Mouse (Mus musculus): ENCODE measurements at regions not wholly inside any gene's neighbourhood (a gene's known extent, or its start where the extent isn't known, plus 50 kb on each side); places are given as distances from the start of the nearest gene placed in this dataset.

GRCm38 (mm10) chr1:73365842-73366241, 350.1 kb upstream of the Tnp1 start:
- WGBS, result 35% methylated on average over 4 of the region's 4 CpGs
- no peak for ATAC-seq
- H3K4me3 ChIP-seq (ENCODE audit: low read depth, low read length), result no peak overlapping the region
- H3K36me3 ChIP-seq (ENCODE audit: control insufficient read depth, insufficient read depth, low read length), result no peaks in the 10 kb centered on the region
- H3K27ac ChIP-seq (ENCODE audit: low read length), result no peak overlapping the region
- H3K4me2 ChIP-seq (ENCODE audit: low read length), result no peak overlapping the region
- H3K9me3 ChIP-seq (replicated peaks; ENCODE audit: control insufficient read depth, low read length, poor library complexity, severe bottlenecking), result no peaks in the 10 kb centered on the region
- no peak overlapping the region for H3K9ac ChIP-seq (ENCODE audit: low read depth, low read length)
- H3K4me1 ChIP-seq (ENCODE audit: control insufficient read depth, insufficient read depth, low read length), result peaks cover 16% of the 10 kb centered on the region
- no peaks in the 10 kb centered on the region for H3K27me3 ChIP-seq (ENCODE audit: control insufficient read depth, insufficient read depth, low read depth, low read length)

GRCm38 (mm10) chr1:73364300-73364683, 348.6 kb upstream of the Tnp1 start:
- H3K9ac ChIP-seq (ENCODE audit: low read depth, low read length), result no peak overlapping the region
- H3K4me1 ChIP-seq (ENCODE audit: control insufficient read depth, insufficient read depth, low read length), result peaks cover 16% of the 10 kb centered on the region
- no peak overlapping the region for H3K4me2 ChIP-seq (ENCODE audit: low read length)
- no peak overlapping the region for H3K4me3 ChIP-seq (ENCODE audit: low read depth, low read length)
- ATAC-seq, result no peak
- no peaks in the 10 kb centered on the region for H3K27me3 ChIP-seq (ENCODE audit: control insufficient read depth, insufficient read depth, low read depth, low read length)
- WGBS, result 41% methylated on average over 7 of the region's 7 CpGs
- no peaks in the 10 kb centered on the region for H3K36me3 ChIP-seq (ENCODE audit: control insufficient read depth, insufficient read depth, low read length)
- H3K9me3 ChIP-seq (replicated peaks; ENCODE audit: control insufficient read depth, low read length, poor library complexity, severe bottlenecking), result no peaks in the 10 kb centered on the region
- peak overlapping the region; percentile 51; the same call in 1 of the 2 replicates for H3K27ac ChIP-seq (ENCODE audit: low read length)

GRCm38 (mm10) chr1:73363549-73364299, 348.0 kb upstream of the Tnp1 start:
- H3K4me3 ChIP-seq (ENCODE audit: low read depth, low read length), result no peak overlapping the region
- H3K9ac ChIP-seq (ENCODE audit: low read depth, low read length), result 0 out of 2 replicates have a peak overlapping the region, but pooled peaks have one; percentile 27
- ATAC-seq, result peak; percentile 87
- H3K4me2 ChIP-seq (ENCODE audit: low read length), result peak overlapping the region; percentile 24
- peak overlapping the region; percentile 51 for H3K27ac ChIP-seq (ENCODE audit: low read length)
- 6% methylated on average over 7 of the region's 7 CpGs for WGBS
- peaks cover 16% of the 10 kb centered on the region for H3K4me1 ChIP-seq (ENCODE audit: control insufficient read depth, insufficient read depth, low read length)
- H3K36me3 ChIP-seq (ENCODE audit: control insufficient read depth, insufficient read depth, low read length), result no peaks in the 10 kb centered on the region
- H3K9me3 ChIP-seq (replicated peaks; ENCODE audit: control insufficient read depth, low read length, poor library complexity, severe bottlenecking), result no peaks in the 10 kb centered on the region
- H3K27me3 ChIP-seq (ENCODE audit: control insufficient read depth, insufficient read depth, low read depth, low read length), result no peaks in the 10 kb centered on the region

- no peak for ATAC-seq
Observed at GRCm38 (mm10) chr1:73362122-73362521, 346.4 kb upstream of the Tnp1 start.

GRCm38 (mm10) chr1:73361300-73361699, 345.6 kb upstream of the Tnp1 start:
- no peaks in the 10 kb centered on the region for H3K9me3 ChIP-seq (replicated peaks; ENCODE audit: control insufficient read depth, low read length, poor library complexity, severe bottlenecking)
- no peak overlapping the region for H3K27ac ChIP-seq (ENCODE audit: low read length)
- no peaks in the 10 kb centered on the region for H3K36me3 ChIP-seq (ENCODE audit: control insufficient read depth, insufficient read depth, low read length)
- H3K9ac ChIP-seq (ENCODE audit: low read depth, low read length), result no peak overlapping the region
- H3K27me3 ChIP-seq (ENCODE audit: control insufficient read depth, insufficient read depth, low read depth, low read length), result no peaks in the 10 kb centered on the region
- WGBS, result 89% methylated on average over 7 of the region's 7 CpGs
- H3K4me3 ChIP-seq (ENCODE audit: low read depth, low read length), result no peak overlapping the region
- no peak overlapping the region for H3K4me2 ChIP-seq (ENCODE audit: low read length)
- ATAC-seq, result no peak
- peaks cover 16% of the 10 kb centered on the region for H3K4me1 ChIP-seq (ENCODE audit: control insufficient read depth, insufficient read depth, low read length)

More at GRCm38 (mm10) chr1:73362122-73362521, 346.4 kb upstream of the Tnp1 start:
- Histone ChIP-seq H3K27me3 (ENCODE audit: control insufficient read depth, insufficient read depth, low read depth, low read length) (no peaks in the 10 kb centered on the region), H3K36me3 (ENCODE audit: control insufficient read depth, insufficient read depth, low read length) (no peaks in the 10 kb centered on the region), H3K9me3 (replicated peaks; ENCODE audit: control insufficient read depth, low read length, poor library complexity, severe bottlenecking) (no peaks in the 10 kb centered on the region), H3K4me2 (ENCODE audit: low read length) (no peak overlapping the region), H3K4me3 (ENCODE audit: low read depth, low read length) (no peak overlapping the region), H3K9ac (ENCODE audit: low read depth, low read length) (no peak overlapping the region), H3K4me1 (ENCODE audit: control insufficient read depth, insufficient read depth, low read length) (peaks cover 16% of the 10 kb centered on the region), H3K27ac (ENCODE audit: low read length) (no peak overlapping the region)
- WGBS, result 77% methylated on average over 1 of the region's 1 CpGs

GRCm38 (mm10) chr1:73354447-73354846, 338.7 kb upstream of the Tnp1 start:
- Histone ChIP-seq H3K4me2 (ENCODE audit: low read length) (no peak overlapping the region), H3K4me3 (ENCODE audit: low read depth, low read length) (no peak overlapping the region), H3K27ac (ENCODE audit: low read length) (no peak overlapping the region), H3K9ac (ENCODE audit: low read depth, low read length) (no peak overlapping the region), H3K9me3 (replicated peaks; ENCODE audit: control insufficient read depth, low read length, poor library complexity, severe bottlenecking) (no peaks in the 10 kb centered on the region), H3K4me1 (ENCODE audit: control insufficient read depth, insufficient read depth, low read length) (no peaks in the 10 kb centered on the region), H3K27me3 (ENCODE audit: control insufficient read depth, insufficient read depth, low read depth, low read length) (no peaks in the 10 kb centered on the region), H3K36me3 (ENCODE audit: control insufficient read depth, insufficient read depth, low read length) (no peaks in the 10 kb centered on the region)
- 85% methylated on average over 1 of the region's 1 CpGs for WGBS
- ATAC-seq, result no peak

GRCm38 (mm10) chr1:73348476-73348875, 332.8 kb upstream of the Tnp1 start:
- Histone ChIP-seq H3K36me3 (ENCODE audit: control insufficient read depth, insufficient read depth, low read length) (no peaks in the 10 kb centered on the region), H3K9ac (ENCODE audit: low read depth, low read length) (no peak overlapping the region), H3K4me2 (ENCODE audit: low read length) (no peak overlapping the region), H3K4me1 (ENCODE audit: control insufficient read depth, insufficient read depth, low read length) (no peaks in the 10 kb centered on the region), H3K27ac (ENCODE audit: low read length) (no peak overlapping the region), H3K9me3 (replicated peaks; ENCODE audit: control insufficient read depth, low read length, poor library complexity, severe bottlenecking) (no peaks in the 10 kb centered on the region), H3K27me3 (ENCODE audit: control insufficient read depth, insufficient read depth, low read depth, low read length) (no peaks in the 10 kb centered on the region), H3K4me3 (ENCODE audit: low read depth, low read length) (no peak overlapping the region)
- no peak for ATAC-seq
- 85% methylated on average over 6 of the region's 6 CpGs for WGBS

GRCm38 (mm10) chr1:73344587-73344986, 328.9 kb upstream of the Tnp1 start:
- H3K27me3 ChIP-seq (ENCODE audit: control insufficient read depth, insufficient read depth, low read depth, low read length), result no peaks in the 10 kb centered on the region
- 72% methylated on average over 1 of the region's 1 CpGs for WGBS
- H3K4me1 ChIP-seq (ENCODE audit: control insufficient read depth, insufficient read depth, low read length), result no peaks in the 10 kb centered on the region
- H3K36me3 ChIP-seq (ENCODE audit: control insufficient read depth, insufficient read depth, low read length), result no peaks in the 10 kb centered on the region
- H3K9me3 ChIP-seq (replicated peaks; ENCODE audit: control insufficient read depth, low read length, poor library complexity, severe bottlenecking), result no peaks in the 10 kb centered on the region
- no peak overlapping the region for H3K9ac ChIP-seq (ENCODE audit: low read depth, low read length)
- ATAC-seq, result no peak
- no peak overlapping the region for H3K4me2 ChIP-seq (ENCODE audit: low read length)
- H3K27ac ChIP-seq (ENCODE audit: low read length), result no peak overlapping the region
- H3K4me3 ChIP-seq (ENCODE audit: low read depth, low read length), result no peak overlapping the region

- H3K9ac ChIP-seq (ENCODE audit: low read depth, low read length), result no peak overlapping the region
- H3K9me3 ChIP-seq (replicated peaks; ENCODE audit: control insufficient read depth, low read length, poor library complexity, severe bottlenecking), result no peaks in the 10 kb centered on the region
- no peaks in the 10 kb centered on the region for H3K27me3 ChIP-seq (ENCODE audit: control insufficient read depth, insufficient read depth, low read depth, low read length)
- H3K4me1 ChIP-seq (ENCODE audit: control insufficient read depth, insufficient read depth, low read length), result no peaks in the 10 kb centered on the region
- no peak overlapping the region for H3K4me2 ChIP-seq (ENCODE audit: low read length)
- WGBS, result 77% methylated on average over 5 of the region's 5 CpGs
- H3K36me3 ChIP-seq (ENCODE audit: control insufficient read depth, insufficient read depth, low read length), result no peaks in the 10 kb centered on the region
- no peak overlapping the region for H3K4me3 ChIP-seq (ENCODE audit: low read depth, low read length)
- no peak overlapping the region for H3K27ac ChIP-seq (ENCODE audit: low read length)
- ATAC-seq, result no peak
Observed at GRCm38 (mm10) chr1:73341911-73342310, 326.2 kb upstream of the Tnp1 start.
